Mouse (Mus musculus): ENCODE results near the gene Rbm19. TPM values are rescaled to one million over a fixed set of nuclear protein-coding genes. Genes with fewer than 3 reads are reported as not detected.

Gene Rbm19
- 10.4 and 10.7 TPM in 2 replicates for polyA plus RNA-seq (2012; rRNA removed; ENCODE audit: low replicate concordance)

GRCm38 (mm10) chr5:120116261-120117050 is at the start of gene Rbm19:
Gene Rbm19 (plus strand): TSS chr5:120116465.

Data from duodenum, adult 2 months (tissue).